Mouse (Mus musculus): ENCODE measurements around the gene 4931428F04Rik. TPM values are rescaled to one million over a fixed set of nuclear protein-coding genes. Genes with fewer than 3 reads are reported as not detected.
A peak's percentile ranks its signal among the peaks of the same experiment; 100 is the strongest.
"Not testable (repeated sequence)": the region's sequence is repeated elsewhere in the genome, so short reads cannot be mapped to it uniquely, and the experiment has no call there.

Gene 4931428F04Rik
- total RNA-seq, 2 experiments from 2014 or later: 20.5 to 23.4 TPM

GRCm38 (mm10) chr8:105306146-105306691 lies 16.6 kb upstream of the 4931428F04Rik start:
- no peak for DNase-seq

GRCm38 (mm10) chr8:105305211-105306145 lies 15.8 kb upstream of the 4931428F04Rik start, which contains the start of gene Elmo3:
Gene Elmo3 (plus strand): TSS chr8:105305601.
- peak in 1 of 2 experiments; percentile 40 for DNase-seq

GRCm38 (mm10) chr8:105304325-105305210 lies 14.9 kb upstream of the 4931428F04Rik start:
- no peak for DNase-seq

GRCm38 (mm10) chr8:105303874-105304273 lies 14.2 kb upstream of the 4931428F04Rik start:
- no peak for DNase-seq

GRCm38 (mm10) chr8:105303396-105303795 lies 13.7 kb upstream of the 4931428F04Rik start:
- no peak for DNase-seq

GRCm38 (mm10) chr8:105299962-105300361 lies 10.3 kb upstream of the 4931428F04Rik start:
- no peak for DNase-seq

- no peak for DNase-seq
Measured at GRCm38 (mm10) chr8:105298351-105299252, 8.9 kb upstream of the 4931428F04Rik start.

GRCm38 (mm10) chr8:105297511-105298192 lies 8.0 kb upstream of the 4931428F04Rik start, which contains the start of gene E2f4:
Gene E2f4 (plus strand): TSS chr8:105297663.
- DNase-seq: peak; percentile 90 to 91

GRCm38 (mm10) chr8:105295895-105296573 lies 6.4 kb upstream of the 4931428F04Rik start, which contains the start of gene Exoc3l:
Gene Exoc3l (minus strand): TSS chr8:105296101.
- DNase-seq: no peak

- no peak for DNase-seq
Measured at GRCm38 (mm10) chr8:105295256-105295655, 5.6 kb upstream of the 4931428F04Rik start.

GRCm38 (mm10) chr8:105294776-105295175 lies 5.1 kb upstream of the 4931428F04Rik start:
- no peak for DNase-seq

- DNase-seq: no peak
Measured at GRCm38 (mm10) chr8:105293405-105293804, 3.7 kb upstream of the 4931428F04Rik start.

GRCm38 (mm10) chr8:105292471-105292870 lies 2.8 kb upstream of the 4931428F04Rik start:
- no peak for DNase-seq

- DNase-seq: not testable (repeated sequence)
Measured at GRCm38 (mm10) chr8:105291802-105292201, 2.1 kb upstream of the 4931428F04Rik start.

GRCm38 (mm10) chr8:105291364-105291763 lies 1.7 kb upstream of the 4931428F04Rik start:
- not testable (repeated sequence) for DNase-seq

GRCm38 (mm10) chr8:105290554-105291314 lies 1.1 kb upstream of the 4931428F04Rik start:
- DNase-seq: peak; percentile 61 to 68

- peak; percentile 93 to 94 for DNase-seq
Measured at GRCm38 (mm10) chr8:105288958-105289732, 519 bp downstream of the 4931428F04Rik start.

- no peak for DNase-seq
Measured at GRCm38 (mm10) chr8:105288231-105288630, 1.4 kb downstream of the 4931428F04Rik start.

All from layer of hippocampus, postnatal 36 days (tissue).